Mouse (Mus musculus): Measurements from ENCODE around the gene Magee2.
"Not testable (repeated sequence)": the region's sequence is repeated elsewhere in the genome, so short reads cannot be mapped to it uniquely, and the experiment has no call there.

Gene Magee2

DNA sequence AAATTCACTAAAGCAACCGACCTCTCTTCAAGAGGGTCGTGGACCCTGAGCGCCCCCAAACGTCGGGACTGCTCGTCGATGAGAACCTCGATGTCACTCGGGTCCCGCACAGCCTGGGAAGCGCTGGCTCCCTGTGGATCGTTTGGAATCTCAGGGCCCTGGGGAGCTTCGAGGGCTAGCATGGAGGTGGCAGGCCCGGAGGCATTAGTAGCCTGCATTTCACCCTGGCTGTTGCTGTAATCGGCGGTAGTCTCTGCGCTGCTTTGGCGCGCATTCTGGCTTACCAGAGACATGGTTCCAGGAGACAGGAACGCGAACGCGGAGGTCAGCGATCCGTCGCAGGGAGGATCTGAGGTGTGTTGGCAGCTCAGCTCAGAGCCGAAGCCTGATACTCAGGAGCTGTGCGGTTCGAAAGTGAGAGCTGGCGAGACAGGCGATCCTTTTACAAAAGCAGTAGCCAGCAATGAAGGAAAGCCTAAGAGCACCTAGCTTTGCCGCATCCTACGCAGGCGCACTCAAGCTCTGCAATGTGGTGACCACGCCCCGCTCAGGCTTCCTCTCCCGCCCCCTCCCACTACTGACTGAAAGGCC, at the start of gene Magee2:
Magee2 (minus strand) TSS at position 517 of the 591 bp plus-strand sequence.
- DNase-seq (ENCODE audit: low spot score): no peak

DNA sequence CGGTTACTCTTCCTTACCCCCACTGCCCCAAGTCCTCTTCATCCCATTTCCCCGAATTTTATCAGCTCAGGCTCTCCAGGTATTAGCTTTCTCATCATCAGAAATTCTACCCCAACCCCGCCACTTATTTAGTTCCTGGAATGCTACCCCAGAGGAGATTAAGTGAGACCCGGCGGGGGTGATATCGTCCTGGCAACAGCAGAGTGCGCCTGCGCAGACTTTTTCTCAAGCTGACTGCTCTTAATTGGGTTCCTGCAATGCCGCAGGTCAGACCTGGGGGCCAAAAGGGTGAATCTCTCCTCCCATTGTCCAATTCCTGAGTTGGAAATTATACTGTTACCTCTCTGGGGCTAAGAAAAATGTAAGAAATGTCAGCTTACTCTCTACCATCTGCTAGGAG, 3.5 kb downstream of the Magee2 start:
- DNase-seq (ENCODE audit: low spot score): no peak

DNA sequence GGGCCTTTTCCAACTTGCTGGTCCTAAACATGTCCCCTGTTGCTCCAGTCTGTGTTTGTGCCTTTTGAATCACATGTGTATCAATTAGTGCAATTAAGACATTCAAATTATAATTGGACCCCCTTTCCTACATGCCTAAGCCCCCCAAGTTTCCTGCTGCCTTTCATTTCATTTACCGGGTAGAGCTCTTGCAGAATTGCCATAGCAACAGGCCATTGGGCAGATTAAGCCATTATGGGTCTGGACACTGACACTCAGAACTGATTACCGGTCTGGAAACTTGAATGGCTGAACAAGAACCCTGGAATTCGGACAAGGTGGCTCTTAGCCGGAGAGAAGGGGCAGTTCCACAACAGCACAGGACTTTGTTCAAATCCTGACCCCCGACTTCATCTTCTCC, 39.5 kb downstream of the Magee2 start:
- not testable (repeated sequence) for DNase-seq (ENCODE audit: low spot score)

DNA sequence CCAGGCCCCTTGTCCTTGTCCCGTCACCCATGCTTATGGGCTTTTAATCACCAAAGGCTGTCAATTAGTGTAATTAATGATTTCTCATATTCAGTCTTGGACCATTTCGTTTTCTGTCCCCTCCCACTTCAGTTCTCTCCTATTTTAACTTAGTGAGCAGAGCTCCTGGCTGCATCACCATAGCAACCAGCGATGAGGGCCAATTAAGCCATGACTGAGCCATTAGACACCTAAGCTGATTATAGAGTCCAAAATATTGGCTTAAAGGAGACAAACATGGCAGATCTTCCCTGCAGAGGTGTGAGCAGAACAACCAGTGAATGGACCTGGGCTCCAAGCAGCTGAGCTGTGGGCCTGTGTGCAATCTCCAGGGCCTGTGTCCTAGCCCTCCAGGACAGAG, 40.1 kb downstream of the Magee2 start:
- DNase-seq (ENCODE audit: low spot score): not testable (repeated sequence)

DNA sequence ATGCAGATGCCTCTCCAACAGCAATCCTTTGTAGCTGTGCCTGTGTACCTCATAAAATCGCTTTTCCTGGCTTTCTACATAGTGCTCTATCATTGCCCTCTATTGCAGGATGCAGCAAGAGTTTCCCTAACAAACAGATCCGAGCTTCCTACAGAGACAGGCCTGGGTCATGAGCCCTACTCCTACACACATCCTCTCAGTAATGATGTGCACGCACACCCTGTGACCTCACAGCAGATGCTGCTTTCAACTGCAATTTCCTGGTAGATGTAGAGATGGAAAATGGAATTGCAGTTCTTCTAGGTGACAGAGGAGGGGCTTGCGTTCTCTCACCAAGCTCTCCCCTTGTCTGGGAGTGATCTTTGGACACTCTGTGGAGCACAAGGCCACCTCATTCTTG, 43.4 kb downstream of the Magee2 start:
- not testable (repeated sequence) for DNase-seq (ENCODE audit: low spot score)
